Mouse (Mus musculus) thymus, adult 2 months (tissue): ENCODE measurements around the gene Oxnad1. TPM values are rescaled to one million over a fixed set of nuclear protein-coding genes. Genes with fewer than 3 reads are reported as not detected.

Experiments
- DNase-seq: peaks from one replicate; pipeline ENCODE4 v3.0.0; 2021
- H3K27ac ChIP-seq: fragments of 200-500 bp; 2 replicates; pipeline ENCODE4 v1.5.1; 2012; ENCODE audit warnings: low read length, control low read depth; ENCODE audit not compliant: control insufficient read depth, insufficient read depth
- H3K27me3 ChIP-seq: fragments of 200-500 bp; 2 replicates; pipeline ENCODE4 v1.6.1; 2012; ENCODE audit warnings: mild to moderate bottlenecking, low read length, moderate library complexity, mixed read lengths; ENCODE audit not compliant: control insufficient read depth, insufficient read depth
- H3K36me3 ChIP-seq: fragments of 200-500 bp; 2 replicates; pipeline ENCODE4 v1.6.1; 2012; ENCODE audit warnings: mild to moderate bottlenecking, low read length, moderate library complexity; ENCODE audit not compliant: control insufficient read depth, insufficient read depth
- H3K4me1 ChIP-seq: fragments of 200-500 bp; replicated peaks from 2 replicates; pipeline ENCODE4 v1.6.1; 2012; ENCODE audit warnings: low read length; ENCODE audit not compliant: control insufficient read depth, insufficient read depth
- H3K4me3 ChIP-seq: fragments of 200-500 bp; 2 replicates; pipeline ENCODE4 v1.5.1; 2012; ENCODE audit warnings: mild to moderate bottlenecking, low read length, control low read depth, moderate library complexity; ENCODE audit not compliant: control insufficient read depth, insufficient read depth
- CTCF ChIP-seq: fragments of 200-500 bp; IDR thresholded peaks from 2 replicates; pipeline ENCODE4 v1.5.1; 2012; ENCODE audit warnings: mild to moderate bottlenecking, control low read depth, low read length, moderate library complexity, borderline replicate concordance; ENCODE audit not compliant: control insufficient read depth, poor library complexity, insufficient read depth; ENCODE audit errors: extremely low read depth
- POLR2A ChIP-seq: fragments of 200-500 bp; IDR thresholded peaks from 2 replicates; pipeline ENCODE4 v1.6.1; 2012; ENCODE audit warnings: mild to moderate bottlenecking, low read length, control low read depth, moderate library complexity; ENCODE audit not compliant: control insufficient read depth, poor library complexity, insufficient read depth; ENCODE audit errors: extremely low read depth
- WGBS: fragments of 180-500 bp; shearing (Covaris S2); methylation state at CpG from one replicate; pipeline ENCODE4 v1.1.7; 2018; 5-methylcytosine and 5-hydroxymethylcytosine counted together
- polyA plus RNA-seq: library from polyadenylated mRNA; depleted of rRNA; stranded (reverse); fragments of >200 nt; gene quantifications from 2 replicates; pipeline ENCODE4 v1.2.3, GENCODE M21; 2012

The Oxnad1 gene
- polyA plus RNA-seq, 1 experiment: 20.3 TPM

DNA sequence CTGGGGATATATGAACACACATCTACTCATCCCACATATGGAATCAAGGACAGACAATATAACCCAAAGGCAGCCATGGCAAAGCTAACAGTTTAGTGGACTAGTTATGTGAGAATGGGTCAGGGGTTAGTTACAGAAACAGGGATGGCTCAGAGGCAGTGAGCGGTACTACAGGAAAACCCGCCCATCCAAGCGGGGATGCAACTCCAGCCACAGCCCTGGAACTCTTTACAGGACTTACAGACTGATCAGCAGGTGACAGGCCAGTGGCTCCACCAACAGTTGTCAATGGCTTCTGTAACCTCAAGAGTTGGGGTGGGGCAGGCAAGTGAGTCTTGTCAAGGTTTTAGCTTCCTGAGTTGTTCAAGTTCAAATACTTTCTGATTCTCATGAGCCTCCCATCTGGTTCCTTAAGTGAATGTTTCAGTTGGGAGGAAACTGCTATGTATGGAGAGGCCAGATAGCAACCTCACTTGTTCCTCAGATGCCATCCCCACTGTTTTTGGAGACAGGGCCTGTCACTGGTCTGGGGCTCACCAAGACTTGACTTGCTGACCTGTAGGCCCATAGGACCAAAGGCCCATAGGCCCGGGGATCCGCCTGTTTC lies 55.3 kb downstream of the Oxnad1 start:
- DNase-seq: no peak
- WGBS: 93% methylated on average over 5 of the region's 5 CpGs
- no peak overlapping the region for H3K27ac ChIP-seq
- H3K4me1 ChIP-seq: no peaks in the 10 kb centered on the region
- H3K27me3 ChIP-seq: no peaks in the 10 kb centered on the region
- no peaks in the 10 kb centered on the region for H3K36me3 ChIP-seq
- no peak for TF ChIP-seq CTCF
- no peak for TF ChIP-seq POLR2A
- no peak overlapping the region for H3K4me3 ChIP-seq

DNA sequence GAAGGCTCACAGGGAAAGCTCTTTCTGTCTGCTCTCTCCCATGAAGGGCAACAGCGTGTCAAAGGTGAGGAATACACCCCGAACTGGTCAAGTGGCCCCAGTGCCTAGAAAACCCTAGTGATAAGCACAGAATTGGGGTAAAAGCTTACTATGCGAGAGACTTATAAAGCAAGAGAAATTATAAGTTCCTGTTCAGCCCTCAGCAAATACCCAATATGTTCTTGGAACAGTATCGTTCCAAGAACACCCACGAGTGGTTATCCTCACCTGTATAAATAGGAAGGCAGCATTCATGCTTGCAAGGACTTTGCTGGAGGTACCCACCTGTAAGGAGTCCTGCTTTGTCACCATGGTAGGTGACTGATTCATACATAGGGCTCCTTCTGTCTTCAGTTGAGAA lies 56.5 kb downstream of the Oxnad1 start, which contains the start of gene Msmb:
Gene Msmb (plus strand): TSS at position 301 of the 400 bp plus-strand sequence.
- H3K4me1 ChIP-seq: no peaks in the 10 kb centered on the region
- no peak within 1 kb of the TSS for H3K27ac ChIP-seq
- DNase-seq: no peak
- no peaks in the 10 kb centered on the region for H3K27me3 ChIP-seq
- no peak for TF ChIP-seq CTCF
- TF ChIP-seq POLR2A: no peak
- 94% methylated on average over 5 of the region's 5 CpGs for WGBS
- no peaks in the 10 kb centered on the region for H3K36me3 ChIP-seq
- no peak within 1 kb of the TSS for H3K4me3 ChIP-seq

DNA sequence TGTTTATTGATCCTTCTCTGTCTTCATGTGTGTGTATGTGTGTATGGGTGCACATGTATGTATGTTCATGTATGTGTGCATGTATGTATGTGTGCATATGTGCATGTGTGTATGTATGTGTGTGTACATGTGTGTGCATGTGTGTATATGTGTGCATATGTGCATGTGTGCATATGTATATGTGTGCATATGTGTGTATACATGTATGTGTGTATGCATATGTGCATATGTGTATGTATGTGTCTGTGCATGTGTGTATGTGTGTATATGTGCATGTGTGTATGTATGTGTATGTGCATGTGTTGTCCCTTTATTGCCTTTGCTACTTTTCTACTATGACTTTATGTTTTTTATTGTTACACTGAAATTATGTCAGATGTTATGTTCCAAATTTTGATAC lies 59.6 kb downstream of the Oxnad1 start:
- no peak for DNase-seq
- no peaks in the 10 kb centered on the region for H3K4me1 ChIP-seq
- TF ChIP-seq CTCF: no peak
- TF ChIP-seq POLR2A: no peak
- no peaks in the 10 kb centered on the region for H3K27me3 ChIP-seq
- no peak overlapping the region for H3K27ac ChIP-seq
- H3K36me3 ChIP-seq: no peaks in the 10 kb centered on the region
- no peak overlapping the region for H3K4me3 ChIP-seq

DNA sequence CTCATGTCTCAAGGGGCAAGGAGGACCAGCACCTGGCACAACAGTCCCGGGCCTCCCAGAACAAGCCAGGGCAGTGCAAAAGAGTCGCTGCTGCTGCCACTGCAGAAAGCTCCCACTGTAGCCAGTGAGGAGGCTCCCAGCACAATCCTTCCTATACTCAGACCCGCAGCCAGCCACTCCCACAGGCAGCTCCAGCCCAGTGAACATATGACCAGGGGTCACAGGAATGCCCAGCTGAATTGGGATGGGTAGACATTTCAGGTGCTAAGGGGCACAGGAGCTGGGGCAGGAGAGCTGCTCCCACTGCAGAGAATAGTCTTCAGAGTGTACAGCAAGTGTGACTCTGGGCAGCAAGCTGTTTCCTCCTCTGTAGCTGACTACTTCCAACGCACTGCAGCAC lies 60.2 kb downstream of the Oxnad1 start:
- TF ChIP-seq CTCF: no peak
- TF ChIP-seq POLR2A: no peak
- no peaks in the 10 kb centered on the region for H3K27me3 ChIP-seq
- H3K36me3 ChIP-seq: no peaks in the 10 kb centered on the region
- no peak overlapping the region for H3K4me3 ChIP-seq
- no peak for DNase-seq
- H3K4me1 ChIP-seq: no peaks in the 10 kb centered on the region
- WGBS: 93% methylated on average over 4 of the region's 4 CpGs
- no peak overlapping the region for H3K27ac ChIP-seq

DNA sequence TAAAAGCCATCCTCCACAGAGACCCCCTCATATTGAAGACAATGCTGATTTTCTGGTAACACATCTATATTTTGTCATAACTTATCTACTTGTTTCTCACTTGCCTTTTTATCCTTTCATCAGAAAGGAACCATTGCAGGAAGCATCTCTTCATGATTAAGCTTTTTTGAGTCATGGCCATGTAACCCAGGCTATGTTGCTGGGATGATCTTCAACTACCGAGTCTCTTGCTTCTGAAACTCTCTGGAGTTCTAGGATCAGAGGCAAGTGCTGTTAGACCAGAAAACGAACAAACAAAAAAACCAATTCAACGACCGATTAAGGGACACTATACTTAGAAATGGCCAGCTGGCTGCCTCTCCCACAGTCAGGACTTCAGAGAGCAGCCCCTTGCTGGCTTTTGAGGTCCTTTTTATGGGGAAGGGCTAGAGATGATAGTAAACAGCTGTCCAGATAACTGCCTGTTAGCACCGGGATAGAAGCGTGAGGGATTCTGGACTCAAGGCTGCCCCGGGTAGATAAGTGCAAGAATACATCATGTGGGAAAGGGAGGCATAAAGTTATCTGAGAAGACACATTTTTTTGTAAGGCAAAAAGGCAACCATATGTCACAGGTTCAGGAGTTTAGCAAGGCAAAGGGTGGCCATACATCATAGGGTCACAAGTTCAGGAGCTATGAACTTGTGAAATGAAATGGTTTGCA lies 60.8 kb downstream of the Oxnad1 start:
- DNase-seq: no peak
- Histone ChIP-seq H3K27ac (no peak overlapping the region), H3K36me3 (no peaks in the 10 kb centered on the region), H3K4me1 (no peaks in the 10 kb centered on the region), H3K27me3 (no peaks in the 10 kb centered on the region), H3K4me3 (no peak overlapping the region)
- TF ChIP-seq POLR2A (no peak), CTCF (no peak)
- 92% methylated on average over 7 of the region's 7 CpGs for WGBS

DNA sequence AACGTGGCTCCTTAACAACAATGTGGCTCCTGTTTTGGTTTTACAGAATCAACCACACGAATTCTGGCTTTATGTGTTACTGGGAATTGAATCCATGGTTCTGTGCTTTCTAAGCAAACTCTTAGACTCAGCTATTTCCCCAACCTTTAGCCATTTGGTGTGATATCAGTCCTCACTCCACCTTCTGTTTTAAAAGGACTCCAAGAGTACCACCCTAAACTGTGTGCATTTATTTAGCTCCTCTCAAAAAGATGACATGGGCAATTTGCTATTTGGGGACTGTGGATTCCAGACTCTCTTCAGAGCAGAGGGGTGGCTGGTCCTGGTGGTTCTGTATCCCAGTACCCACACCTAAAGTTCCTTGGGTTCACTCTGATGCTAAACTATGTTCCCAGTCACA lies 61.4 kb downstream of the Oxnad1 start:
- no peak overlapping the region for H3K27ac ChIP-seq

More for the DNA sequence above, 61.4 kb downstream of the Oxnad1 start:
- Histone ChIP-seq H3K36me3 (no peaks in the 10 kb centered on the region), H3K4me3 (no peak overlapping the region), H3K4me1 (no peaks in the 10 kb centered on the region), H3K27me3 (no peaks in the 10 kb centered on the region)
- TF ChIP-seq CTCF (no peak), POLR2A (no peak)
- DNase-seq: no peak
- WGBS: 86% methylated on average over 2 of the region's 2 CpGs
